Mouse (Mus musculus) MEL (cell line): Measurements from ENCODE around the gene Slc37a4. TPM values are rescaled to one million over a fixed set of nuclear protein-coding genes. Genes with fewer than 3 reads are reported as not detected.

ENCODE experiments used
- DNase-seq: peaks from one replicate; pipeline ENCODE4 v3.0.0; 2011; ENCODE audit warnings: low read depth, low spot score
- H3K27ac ChIP-seq: 2 replicates; pipeline ENCODE4 v1.5.1; 2012; ENCODE audit warnings: low read depth, mild to moderate bottlenecking, control low read depth, low read length, moderate library complexity; ENCODE audit not compliant: control insufficient read depth
- H3K27me3 ChIP-seq, 2 experiments: fragments of 150-350 bp in 1 of 2; sonication (generic) in 1 of 2; 2 replicates each; pipeline ENCODE4 v1.6.1; 2012; ENCODE audit warnings: low read length in 2 of 2, mild to moderate bottlenecking in 2 of 2, improper control_type of control experiment in 1 of 2, moderate library complexity in 1 of 2; ENCODE audit not compliant: insufficient read depth in 2 of 2, control insufficient read depth in 1 of 2
- H3K36me3 ChIP-seq, 2 experiments: 2 replicates each; pipeline ENCODE4 v1.6.1; 2012 to 2014; ENCODE audit warnings: low read length in 2 of 2, improper control_type of control experiment in 1 of 2, inconsistent platforms in 1 of 2, mild to moderate bottlenecking in 1 of 2; ENCODE audit not compliant: insufficient read depth in 2 of 2, control insufficient read depth in 1 of 2
- H3K4me1 ChIP-seq, 2 experiments: fragments of 150-350 bp in 1 of 2; sonication (generic) in 1 of 2; 2 replicates each; pipeline ENCODE4 v1.6.1; 2012; ENCODE audit warnings: low read length in 2 of 2, improper control_type of control experiment in 1 of 2, mild to moderate bottlenecking in 1 of 2; ENCODE audit not compliant: insufficient read depth in 2 of 2, control insufficient read depth in 1 of 2
- H3K4me3 ChIP-seq, 2 experiments: fragments of 150-350 bp in 1 of 2; sonication (generic) in 1 of 2; 2 replicates each; pipeline ENCODE4 v1.5.1; 2012; ENCODE audit warnings: low read depth in 2 of 2, low read length in 2 of 2, mild to moderate bottlenecking in 2 of 2, moderate library complexity in 2 of 2, control low read depth in 1 of 2, improper control_type of control experiment in 1 of 2; ENCODE audit not compliant: control insufficient read depth in 1 of 2, insufficient read depth in 1 of 2
- H3K79me2 ChIP-seq: 2 replicates; pipeline ENCODE4 v1.6.1; 2012; ENCODE audit warnings: mild to moderate bottlenecking, low read length, moderate library complexity; ENCODE audit not compliant: control insufficient read depth, poor library complexity, insufficient read depth
- H3K9ac ChIP-seq: 2 replicates; pipeline ENCODE4 v1.6.1; 2012; ENCODE audit warnings: low read depth, mild to moderate bottlenecking, control low read depth, low read length, moderate library complexity; ENCODE audit not compliant: control insufficient read depth, poor library complexity, severe bottlenecking
- H3K9me3 ChIP-seq: fragments of 150-350 bp; sonication (generic); replicated peaks from 2 replicates; pipeline ENCODE4 v1.6.1; 2012; ENCODE audit warnings: mild to moderate bottlenecking, low read length, improper control_type of control experiment, moderate library complexity; ENCODE audit not compliant: insufficient read depth
- CHD2 ChIP-seq: IDR thresholded peaks from 2 replicates; pipeline ENCODE4 v1.6.1; 2011; ENCODE audit warnings: low read length, improper control_type of control experiment
- CTCF ChIP-seq, 3 experiments: IDR thresholded peaks in 2 of 3; conservative IDR thresholded peaks in 1 of 3; 2 replicates each; pipeline ENCODE4 v1.5.1; 2011 to 2012; ENCODE audit warnings: low read length in 3 of 3, low read depth in 2 of 3, mild to moderate bottlenecking in 2 of 3, improper control_type of control experiment in 1 of 3, inconsistent platforms in 1 of 3, mixed read lengths in 1 of 3, moderate library complexity in 1 of 3; ENCODE audit not compliant: control insufficient read depth in 1 of 3, insufficient read depth in 1 of 3, poor library complexity in 1 of 3, severe bottlenecking in 1 of 3
- E2F4 ChIP-seq: IDR thresholded peaks from 2 replicates; pipeline ENCODE4 v1.6.1; 2011; ENCODE audit warnings: low read depth, low read length, improper control_type of control experiment, borderline replicate concordance
- EP300 ChIP-seq, 2 experiments: IDR thresholded peaks; 2 replicates each; pipeline ENCODE4 v1.6.1; 2011; ENCODE audit warnings: improper control_type of control experiment in 2 of 2, low read length in 2 of 2, low read depth in 1 of 2, mild to moderate bottlenecking in 1 of 2
- ETS1 ChIP-seq: IDR thresholded peaks from 2 replicates; pipeline ENCODE4 v1.6.1; 2012; ENCODE audit warnings: low read depth, mild to moderate bottlenecking, inconsistent platforms, low read length, improper control_type of control experiment, moderate library complexity
- GABPA ChIP-seq: IDR thresholded peaks from 2 replicates; pipeline ENCODE4 v1.6.1; 2012; ENCODE audit warnings: low read depth, mild to moderate bottlenecking, inconsistent platforms, low read length, improper control_type of control experiment, moderate library complexity
- GATA1 ChIP-seq: IDR thresholded peaks from 2 replicates; pipeline ENCODE4 v1.6.1; 2011; ENCODE audit warnings: low read depth, low read length, improper control_type of control experiment
- HCFC1 ChIP-seq: IDR thresholded peaks from 2 replicates; pipeline ENCODE4 v1.6.1; 2012; ENCODE audit warnings: low read depth, mild to moderate bottlenecking, inconsistent platforms, low read length, improper control_type of control experiment, moderate library complexity
- JUND ChIP-seq: IDR thresholded peaks from 2 replicates; pipeline ENCODE4 v1.6.1; 2011; ENCODE audit warnings: low read depth, mild to moderate bottlenecking, improper control_type of control experiment, low read length
- KAT2A ChIP-seq: conservative IDR thresholded peaks from 2 replicates; pipeline ENCODE4 v1.6.1; 2012; ENCODE audit warnings: low read depth, low read length, improper control_type of control experiment, inconsistent platforms
- MAFK ChIP-seq: IDR thresholded peaks from 2 replicates; pipeline ENCODE4 v1.6.1; 2011; ENCODE audit warnings: low read depth, mild to moderate bottlenecking, low read length, improper control_type of control experiment, borderline replicate concordance
- MAX ChIP-seq: IDR thresholded peaks from 2 replicates; pipeline ENCODE4 v1.6.1; 2011; ENCODE audit warnings: low read length, improper control_type of control experiment
- MAZ ChIP-seq: IDR thresholded peaks from 2 replicates; pipeline ENCODE4 v1.6.1; 2012; ENCODE audit warnings: low read depth, mild to moderate bottlenecking, inconsistent platforms, low read length, improper control_type of control experiment
- MEF2A ChIP-seq: IDR thresholded peaks from 2 replicates; pipeline ENCODE4 v1.6.1; 2014; ENCODE audit warnings: low read depth, mild to moderate bottlenecking, inconsistent platforms, low read length, improper control_type of control experiment; ENCODE audit not compliant: poor library complexity, insufficient replicate concordance, severe bottlenecking; ENCODE audit errors: extremely low read depth
- MXI1 ChIP-seq: IDR thresholded peaks from 2 replicates; pipeline ENCODE4 v1.6.1; 2011; ENCODE audit warnings: mild to moderate bottlenecking, low read depth, low read length, improper control_type of control experiment
- MYB ChIP-seq: IDR thresholded peaks from 2 replicates; pipeline ENCODE4 v1.6.1; 2011; ENCODE audit warnings: mild to moderate bottlenecking, low read depth, low read length, improper control_type of control experiment
- POLR2A ChIP-seq, 2 experiments: IDR thresholded peaks; 2 replicates each; pipeline ENCODE4 v1.6.1; 2011 to 2012; ENCODE audit warnings: low read length in 2 of 2, mild to moderate bottlenecking in 2 of 2, control low read depth in 1 of 2, improper control_type of control experiment in 1 of 2, low read depth in 1 of 2, moderate library complexity in 1 of 2; ENCODE audit not compliant: control insufficient read depth in 1 of 2, insufficient read depth in 1 of 2, poor library complexity in 1 of 2
- POLR2AphosphoS2 ChIP-seq: IDR thresholded peaks from 2 replicates; pipeline ENCODE4 v1.6.1; 2011; ENCODE audit warnings: low read length, improper control_type of control experiment
- POLR2AphosphoS5 ChIP-seq: IDR thresholded peaks from 2 replicates; pipeline ENCODE4 v1.6.1; 2012; ENCODE audit warnings: low read depth, borderline replicate concordance, mild to moderate bottlenecking, inconsistent platforms, low read length, moderate library complexity, mixed read lengths
- RCOR1 ChIP-seq: IDR thresholded peaks from 2 replicates; pipeline ENCODE4 v1.6.1; 2012; ENCODE audit warnings: low read depth, mild to moderate bottlenecking, inconsistent platforms, low read length, improper control_type of control experiment
- SIN3A ChIP-seq: IDR thresholded peaks from 2 replicates; pipeline ENCODE4 v1.6.1; 2012; ENCODE audit warnings: low read length, improper control_type of control experiment, inconsistent platforms
- SMC3 ChIP-seq: IDR thresholded peaks from 2 replicates; pipeline ENCODE4 v1.6.1; 2011; ENCODE audit warnings: low read depth, low read length, improper control_type of control experiment
- TCF12 ChIP-seq: IDR thresholded peaks from 2 replicates; pipeline ENCODE4 v1.6.1; 2014; ENCODE audit warnings: low read depth, mild to moderate bottlenecking, inconsistent platforms, low read length, improper control_type of control experiment, moderate library complexity
- USF1 ChIP-seq: IDR thresholded peaks from 2 replicates; pipeline ENCODE4 v1.6.1; 2014; ENCODE audit warnings: low read depth, mild to moderate bottlenecking, inconsistent platforms, low read length, improper control_type of control experiment, moderate library complexity
- USF2 ChIP-seq, 2 experiments: IDR thresholded peaks; 2 replicates each; pipeline ENCODE4 v1.6.1; 2011 to 2012; ENCODE audit warnings: improper control_type of control experiment in 2 of 2, low read length in 2 of 2, borderline replicate concordance in 1 of 2, inconsistent platforms in 1 of 2, low read depth in 1 of 2, mild to moderate bottlenecking in 1 of 2; ENCODE audit not compliant: insufficient read depth in 1 of 2
- ZNF384 ChIP-seq: IDR thresholded peaks from 2 replicates; pipeline ENCODE4 v1.6.1; 2012; ENCODE audit warnings: low read depth, mild to moderate bottlenecking, inconsistent platforms, low read length, improper control_type of control experiment
- polyA plus RNA-seq, 2 experiments: library from polyadenylated mRNA; stranded (reverse) in 1 of 2; unstranded in 1 of 2; fragments of >175 nt in 1 of 2; fragments of >200 nt in 1 of 2; gene quantifications; 2 replicates each; pipeline versions ENCODE4 v1.2.1 to v1.2.4; 2012; ENCODE audit warnings: low replicate concordance in 2 of 2, low read depth in 1 of 2; ENCODE audit not compliant: insufficient read length in 2 of 2, insufficient read depth in 1 of 2, missing spikeins in 1 of 2
- total RNA-seq: library from RNA; depleted of rRNA; stranded (reverse); fragments of 300-350 nt; gene quantifications from 2 replicates; pipeline ENCODE4 v1.2.3, GENCODE M21; 2012

Slc37a4 gene
- total and polyA plus RNA-seq, 3 experiments, result 29.0 to 35.3 TPM; not detected in 1

DNA sequence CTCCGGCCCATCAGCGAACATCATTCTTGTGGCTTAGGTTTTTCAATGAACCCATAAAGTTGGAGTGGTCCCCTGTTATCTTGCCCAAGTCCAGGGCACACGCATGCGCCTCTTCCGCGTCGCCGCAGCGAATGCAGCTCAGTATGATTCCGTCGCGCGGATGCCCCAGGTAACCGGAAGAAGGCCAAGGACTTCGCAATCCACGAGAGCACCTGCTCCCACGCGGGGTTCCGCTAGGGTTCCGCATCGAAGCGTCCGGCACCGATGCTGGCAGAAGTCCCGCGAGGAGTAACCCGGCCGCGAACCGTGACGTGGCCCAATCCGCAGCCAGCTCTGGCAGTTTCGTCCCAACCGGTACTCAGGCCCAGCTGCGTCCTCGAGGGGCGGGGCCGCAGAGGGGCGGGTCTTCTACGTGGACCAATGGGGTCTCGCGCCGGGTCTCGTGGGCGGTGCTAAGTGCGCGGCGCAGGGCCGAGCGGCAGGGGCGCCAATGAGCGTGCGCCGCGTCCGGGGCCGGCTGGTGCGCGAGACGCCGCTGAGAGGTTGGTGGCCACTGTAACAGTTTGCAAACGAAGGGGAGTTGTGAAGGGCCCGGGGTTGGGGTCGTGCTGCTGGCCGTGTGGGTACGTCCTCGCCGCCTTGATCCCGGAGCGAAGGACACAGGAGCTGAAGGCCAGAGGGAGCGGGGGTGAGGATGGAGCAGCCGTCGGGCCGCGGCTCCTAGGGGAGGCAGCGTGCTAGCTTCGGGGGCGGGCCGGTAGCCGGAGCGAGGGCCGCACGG, 17.4 kb upstream of the Slc37a4 start, which contains the start of gene Hyou1 (continued):
- TF ChIP-seq MEF2A (no peak), MAFK (no peak), MAX (peak; percentile 94), USF2 (IDR thresholded peaks at IDR 0.05; ENCODE audit: borderline replicate concordance in 1 of 2, insufficient read depth in 1 of 2, low read depth in 1 of 2, low read length in 2 of 2) (no peak), USF1 (peak; percentile 65), JUND (no peak), CTCF (IDR thresholded peaks at IDR 0.05 in 2 of 3, conservative IDR thresholded peaks at IDR 0.05 in 1 of 3; ENCODE audit: control insufficient read depth in 1 of 3, insufficient read depth in 1 of 3, low read depth in 2 of 3, low read length in 3 of 3, poor library complexity in 1 of 3, severe bottlenecking in 1 of 3) (0 out of 6 replicates have a peak, but pooled peaks of 1 of the 3 experiments have one; percentile 10), RCOR1 (no peak), SMC3 (no peak), GATA1 (peak; percentile 60; the same call in 1 of the 2 replicates), HCFC1 (peak; percentile 79), POLR2AphosphoS2 (peak; percentile 81), MXI1 (peak; percentile 78)

DNA sequence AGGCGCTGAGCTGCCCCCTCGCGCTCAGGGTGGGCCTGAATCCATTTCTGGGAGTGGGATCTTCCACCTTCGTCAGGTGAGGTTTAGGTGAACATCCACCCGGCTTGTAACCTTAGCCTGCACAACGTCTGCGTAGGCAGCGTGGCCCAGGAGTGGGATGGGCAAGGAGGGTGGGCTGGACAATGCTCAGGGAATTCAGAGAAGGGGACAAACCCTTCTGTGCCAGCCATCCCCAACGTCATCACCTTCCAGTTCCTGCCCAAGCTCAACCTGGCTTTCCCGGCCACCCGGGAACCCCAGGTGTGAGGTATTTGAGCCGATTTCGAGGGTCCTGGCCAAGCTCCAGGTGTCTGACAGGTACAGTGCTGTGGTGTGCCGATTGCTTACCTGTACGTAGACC, 16.8 kb upstream of the Slc37a4 start:
- peaks cover 26% of the 10 kb centered on the region for H3K79me2 ChIP-seq
- H3K36me3 ChIP-seq, result peaks cover 9 to 10% of the 10 kb centered on the region in 2 experiments
- TF ChIP-seq SIN3A (peak; percentile 8; the same call in 1 of the 2 replicates), HCFC1 (no peak)

DNA sequence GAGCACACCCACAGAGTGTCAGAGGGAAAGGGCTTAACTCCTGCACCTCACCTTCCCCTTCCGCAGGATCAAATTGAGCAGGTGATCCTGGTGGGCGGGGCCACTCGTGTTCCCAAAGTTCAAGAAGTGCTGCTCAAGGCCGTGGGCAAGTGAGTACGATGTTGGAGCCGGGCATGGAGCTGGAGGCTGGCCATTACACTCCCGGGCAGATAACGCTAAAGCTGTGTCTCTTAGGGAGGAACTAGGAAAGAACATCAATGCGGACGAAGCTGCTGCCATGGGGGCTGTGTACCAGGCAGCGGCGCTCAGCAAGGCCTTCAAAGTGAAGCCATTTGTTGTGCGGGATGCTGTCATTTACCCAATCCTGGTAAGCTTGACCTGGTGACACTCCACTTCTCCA, 12.1 kb upstream of the Slc37a4 start:
- no peak for TF ChIP-seq KAT2A
- no peak for TF ChIP-seq TCF12
- TF ChIP-seq POLR2AphosphoS2, result no peak
- TF ChIP-seq POLR2AphosphoS5, result no peak
- no peak for TF ChIP-seq USF2 (IDR thresholded peaks at IDR 0.05; ENCODE audit: borderline replicate concordance in 1 of 2, insufficient read depth in 1 of 2, low read depth in 1 of 2, low read length in 2 of 2)
- no peak for TF ChIP-seq ETS1
- TF ChIP-seq CTCF (IDR thresholded peaks at IDR 0.05 in 2 of 3, conservative IDR thresholded peaks at IDR 0.05 in 1 of 3; ENCODE audit: control insufficient read depth in 1 of 3, insufficient read depth in 1 of 3, low read depth in 2 of 3, low read length in 3 of 3, poor library complexity in 1 of 3, severe bottlenecking in 1 of 3), result no peak
- no peak for TF ChIP-seq CHD2
- TF ChIP-seq POLR2A (IDR thresholded peaks at IDR 0.05; ENCODE audit: control insufficient read depth in 1 of 2, insufficient read depth in 1 of 2, low read depth in 1 of 2, low read length in 2 of 2, poor library complexity in 1 of 2), result no peak
- TF ChIP-seq EP300 (IDR thresholded peaks at IDR 0.05; ENCODE audit: low read depth in 1 of 2, low read length in 2 of 2), result no peak
- no peak for TF ChIP-seq JUND
- TF ChIP-seq MAZ, result no peak
- no peak for TF ChIP-seq SIN3A
- no peak for TF ChIP-seq ZNF384
- no peak for TF ChIP-seq GABPA
- no peak for TF ChIP-seq MYB
- TF ChIP-seq MAX, result no peak
- no peak for TF ChIP-seq E2F4
- H3K27me3 ChIP-seq, result no peaks in the 10 kb centered on the region

More for the DNA sequence above, 16.8 kb upstream of the Slc37a4 start:
- H3K9ac ChIP-seq, result peak overlapping the region; percentile 94
- H3K27ac ChIP-seq, result peak overlapping the region; percentile 58
- no peaks in the 10 kb centered on the region for H3K27me3 ChIP-seq
- DNase-seq, result no peak
- H3K4me3 ChIP-seq, result peak overlapping the region; percentile 81 to 96
- no peaks in the 10 kb centered on the region for H3K9me3 ChIP-seq
- H3K4me1 ChIP-seq, result peaks cover 0 to 9% of the 10 kb centered on the region in 2 experiments; a peak in 3 of 4 replicates

More for the DNA sequence above, 12.1 kb upstream of the Slc37a4 start:
- Histone ChIP-seq H3K9me3 (no peaks in the 10 kb centered on the region), H3K27ac (no peak overlapping the region), H3K4me3 (no peak overlapping the region), H3K9ac (no peak overlapping the region), H3K36me3 (peaks cover 6 to 19% of the 10 kb centered on the region in 2 experiments), H3K4me1 (peaks cover 0 to 5% of the 10 kb centered on the region in 2 experiments; a peak in 3 of 4 replicates), H3K79me2 (peaks cover 20% of the 10 kb centered on the region)
- DNase-seq, result no peak
